Mouse (Mus musculus) small intestine, adult 2 months (tissue): ENCODE measurements around the gene Uap1. TPM values are rescaled to one million over a fixed set of nuclear protein-coding genes. Genes with fewer than 3 reads are reported as not detected.

Experiments
- H3K27ac ChIP-seq: fragments of 200-500 bp; 2 replicates; pipeline ENCODE4 v1.5.1; 2012; ENCODE audit warnings: low read depth, low read length, control low read depth, inconsistent platforms; ENCODE audit not compliant: insufficient read depth
- H3K27me3 ChIP-seq: fragments of 200-500 bp; 2 replicates; pipeline ENCODE4 v1.6.1; 2012; ENCODE audit warnings: mild to moderate bottlenecking, moderate library complexity, low read length, inconsistent platforms; ENCODE audit not compliant: control insufficient read depth, insufficient read depth
- H3K36me3 ChIP-seq: fragments of 200-500 bp; 2 replicates; pipeline ENCODE4 v1.6.1; 2012; ENCODE audit warnings: mild to moderate bottlenecking, low read length, control low read depth, inconsistent platforms; ENCODE audit not compliant: control insufficient read depth, insufficient read depth
- H3K4me1 ChIP-seq: fragments of 200-500 bp; 2 replicates; pipeline ENCODE4 v1.6.1; 2012; ENCODE audit warnings: low read length, inconsistent platforms, mixed read lengths; ENCODE audit not compliant: control insufficient read depth, insufficient read depth, insufficient read length
- H3K4me3 ChIP-seq: fragments of 200-500 bp; 2 replicates; pipeline ENCODE4 v1.5.1; 2012; ENCODE audit warnings: low read depth, mild to moderate bottlenecking, control low read depth, inconsistent platforms, low read length, moderate library complexity
- CTCF ChIP-seq: fragments of 200-500 bp; IDR thresholded peaks from 2 replicates; pipeline ENCODE4 v1.5.1; 2012; ENCODE audit warnings: low read depth, mild to moderate bottlenecking, control low read depth, inconsistent platforms, low read length, moderate library complexity, mixed read lengths; ENCODE audit not compliant: insufficient replicate concordance, insufficient read length; ENCODE audit errors: extremely low read depth
- POLR2A ChIP-seq: fragments of 200-500 bp; IDR thresholded peaks from 2 replicates; pipeline ENCODE4 v1.6.1; 2012; ENCODE audit warnings: low read depth, mild to moderate bottlenecking, control low read depth, inconsistent platforms, low read length, moderate library complexity
- WGBS: fragments of 180-500 bp; shearing (Covaris S2); methylation state at CpG from one replicate; pipeline ENCODE4 v1.1.7; 2018; 5-methylcytosine and 5-hydroxymethylcytosine counted together
- polyA plus RNA-seq: library from polyadenylated mRNA; depleted of rRNA; stranded (reverse); fragments of >200 nt; gene quantifications from 2 replicates; pipeline ENCODE4 v1.2.3, GENCODE M21; 2012; rRNA removed

Gene Uap1
- 4.8 and 15.1 TPM in 2 replicates for polyA plus RNA-seq

DNA sequence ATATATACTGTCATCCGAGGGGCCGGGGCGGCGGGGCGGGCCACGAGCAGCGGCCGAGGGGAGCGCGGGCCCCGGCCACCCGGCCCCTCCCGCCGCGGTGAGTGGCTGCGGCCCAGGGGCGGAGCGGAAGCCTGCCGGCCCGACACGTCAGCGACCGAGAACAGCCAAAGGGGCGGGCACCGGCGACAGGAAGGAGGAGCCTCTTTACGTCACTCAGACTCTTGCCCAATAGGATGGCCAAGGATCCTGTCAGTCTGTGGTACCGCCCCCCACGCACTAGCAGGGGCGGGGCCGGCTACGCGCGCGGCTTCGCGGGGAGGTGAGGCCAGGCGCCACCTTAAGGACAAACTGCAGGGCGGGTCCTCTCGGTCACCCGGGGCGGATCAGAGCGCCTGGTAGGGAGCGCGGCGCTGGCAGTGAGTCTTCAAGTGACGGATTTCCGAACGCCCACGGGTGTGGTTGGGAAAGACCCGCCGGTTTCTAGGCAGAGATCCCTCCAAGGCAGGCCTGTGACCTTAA is at the start of gene Uap1:
Gene Uap1 (minus strand): TSS at position 144 of the 519 bp plus-strand sequence.
- Histone ChIP-seq H3K4me1 (peaks cover 12% of the 10 kb centered on the region), H3K36me3 (0 out of 2 replicates have a peak, but pooled peaks cover 2% of the 10 kb centered on the region), H3K4me3 (peak within 1 kb of the TSS; percentile 87), H3K27me3 (no peaks in the 10 kb centered on the region), H3K27ac (peak within 1 kb of the TSS; percentile 97)
- under 1% methylated on average over 52 of the region's 52 CpGs for WGBS
- TF ChIP-seq POLR2A = peak; percentile 89
- TF ChIP-seq CTCF = peak; percentile 19; the same call in 1 of the 2 replicates

- WGBS = 65% methylated on average over 2 of the region's 2 CpGs
- Histone ChIP-seq H3K4me3 (no peak overlapping the region), H3K4me1 (no peaks in the 10 kb centered on the region), H3K27ac (no peak overlapping the region), H3K36me3 (no peaks in the 10 kb centered on the region), H3K27me3 (no peaks in the 10 kb centered on the region; the same call in 1 of the 2 replicates)
- TF ChIP-seq POLR2A (no peak), CTCF (no peak)
These were observed 48.5 kb upstream of the Uap1 start for GRCm38 (mm10) chr1:170223276-170223675.

DNA sequence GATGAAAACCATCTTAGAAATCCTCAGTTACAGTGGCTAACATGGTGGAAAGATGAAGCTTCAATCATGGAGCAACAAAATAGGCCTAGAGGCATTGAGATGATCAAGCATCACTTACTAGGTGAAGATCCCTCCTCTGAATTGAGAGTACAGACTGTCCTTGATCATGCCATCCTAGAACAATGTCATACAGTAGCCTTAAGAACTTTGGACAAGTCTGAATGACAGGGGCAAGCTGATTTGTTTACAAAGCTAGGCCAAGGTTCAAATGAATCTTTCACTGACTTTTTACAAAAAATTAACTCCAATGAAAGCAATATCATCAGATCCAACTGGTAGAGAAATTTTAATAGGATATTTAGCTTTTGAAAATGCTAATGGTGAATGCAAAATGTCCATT is 45.6 kb upstream of the Uap1 start:
- TF ChIP-seq CTCF (no peak), POLR2A (no peak)

GRCm38 (mm10) chr1:170218091-170218884 is 43.5 kb upstream of the Uap1 start:
- TF ChIP-seq POLR2A (no peak), CTCF (no peak)

More for the DNA sequence above, 45.6 kb upstream of the Uap1 start:
- no peaks in the 10 kb centered on the region; the same call in 1 of the 2 replicates for H3K27me3 ChIP-seq
- H3K4me1 ChIP-seq = no peaks in the 10 kb centered on the region
- no peak overlapping the region for H3K27ac ChIP-seq
- H3K4me3 ChIP-seq = no peak overlapping the region
- H3K36me3 ChIP-seq = no peaks in the 10 kb centered on the region

DNA sequence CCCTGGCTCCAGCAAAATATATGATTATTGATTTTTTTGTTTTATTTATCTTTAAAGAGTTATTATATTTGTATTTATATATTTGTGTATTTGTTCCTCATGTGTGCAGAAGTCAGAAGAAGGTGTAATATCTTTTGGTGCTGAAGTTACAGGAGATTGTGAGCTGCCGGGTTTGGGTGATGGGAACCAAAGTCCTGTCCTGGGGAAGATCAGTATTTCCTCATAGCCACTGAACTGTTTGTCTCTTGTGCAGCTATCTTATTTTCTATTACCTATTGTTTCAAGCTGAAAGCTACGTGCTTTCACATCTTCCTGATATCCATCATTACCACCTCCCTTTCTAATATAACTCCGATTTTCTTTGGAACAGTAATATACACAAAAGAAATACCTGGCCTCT is 40.8 kb upstream of the Uap1 start:
- no peak overlapping the region for H3K4me3 ChIP-seq
- no peaks in the 10 kb centered on the region for H3K27me3 ChIP-seq
- 47% methylated on average over 3 of the region's 3 CpGs for WGBS
- TF ChIP-seq POLR2A (no peak), CTCF (no peak)
- no peak overlapping the region for H3K27ac ChIP-seq
- 0 out of 2 replicates have a peak, but pooled peaks cover 2% of the 10 kb centered on the region for H3K4me1 ChIP-seq
- peaks cover 7% of the 10 kb centered on the region for H3K36me3 ChIP-seq

More at GRCm38 (mm10) chr1:170218091-170218884, 43.5 kb upstream of the Uap1 start:
- H3K36me3 ChIP-seq = no peaks in the 10 kb centered on the region
- WGBS = 77% methylated on average over 6 of the region's 6 CpGs
- H3K27me3 ChIP-seq = no peaks in the 10 kb centered on the region
- H3K4me3 ChIP-seq = no peak overlapping the region
- no peak overlapping the region for H3K27ac ChIP-seq
- 0 out of 2 replicates have a peak, but pooled peaks cover 2% of the 10 kb centered on the region for H3K4me1 ChIP-seq

DNA sequence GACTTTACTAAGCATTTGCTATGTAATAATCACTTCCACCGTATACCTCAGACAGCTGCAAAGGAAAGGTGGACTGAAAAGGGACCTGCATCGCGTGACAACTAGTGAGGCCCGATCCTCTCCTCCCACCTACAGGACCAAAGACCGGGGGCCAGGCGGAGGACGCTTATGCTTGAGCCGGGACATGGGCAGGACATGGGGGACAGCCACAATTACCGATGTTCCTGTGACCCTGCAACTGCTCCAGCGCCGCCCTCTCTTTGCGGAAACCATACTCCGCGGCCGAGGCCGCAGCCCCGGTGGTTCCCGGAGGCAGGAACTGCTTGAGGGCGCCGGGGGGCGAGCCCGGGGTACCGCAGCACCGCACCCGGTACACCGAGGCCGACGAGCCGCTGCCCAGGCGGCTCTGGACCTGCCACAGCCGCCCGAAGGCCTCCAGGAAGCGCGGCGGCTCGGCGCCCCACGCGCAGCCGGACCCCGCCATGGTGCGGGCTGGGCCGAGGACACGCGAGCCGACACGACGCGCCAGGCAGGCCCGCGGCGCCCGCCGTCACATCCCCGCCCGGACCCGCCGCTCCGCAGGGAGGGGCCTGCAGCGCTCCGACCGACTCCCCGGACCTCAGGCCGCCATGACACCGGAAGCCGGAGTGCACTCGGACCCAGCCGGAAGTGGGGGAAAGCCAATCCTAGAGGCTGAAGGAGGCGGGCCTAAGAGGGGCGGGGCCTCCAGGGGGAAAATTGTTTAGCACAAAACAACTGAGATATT is 40.2 kb upstream of the Uap1 start, which contains the start of gene Uhmk1:
Gene Uhmk1 (minus strand): TSS at position 641 of the 766 bp plus-strand sequence.
- WGBS = under 1% methylated on average over 70 of the region's 70 CpGs
- Histone ChIP-seq H3K4me1 (0 out of 2 replicates have a peak, but pooled peaks cover 2% of the 10 kb centered on the region), H3K27me3 (no peaks in the 10 kb centered on the region), H3K4me3 (peak within 1 kb of the TSS; percentile 97), H3K36me3 (peaks cover 8% of the 10 kb centered on the region), H3K27ac (peak within 1 kb of the TSS; percentile 65)
- TF ChIP-seq POLR2A = peak; percentile 68; the same call in 1 of the 2 replicates
- no peak for TF ChIP-seq CTCF
